Mouse (Mus musculus) granulocyte monocyte progenitor cell, adult 5-6 weeks (primary cell): ENCODE results near the gene Scgb1b19. TPM values are rescaled to one million over a fixed set of nuclear protein-coding genes. Genes with fewer than 3 reads are reported as not detected.
"Not testable (repeated sequence)": the region's sequence is repeated elsewhere in the genome, so short reads cannot be mapped to it uniquely, and the experiment has no call there.

Source experiments
- ATAC-seq: replicated peaks from 2 replicates; pipeline ENCODE4 v1.8.0; 2016; ENCODE audit warnings: mild to moderate bottlenecking, moderate TSS enrichment, inconsistent platforms; ENCODE audit not compliant: poor library complexity, severe bottlenecking
- total RNA-seq, 2 experiments: library from RNA; stranded (forward) in 1 of 2; stranded (reverse) in 1 of 2; fragments of 200-712, 200-1000 nt in 1 of 2; fragments of >200 nt in 1 of 2; fragmentation: Nextera tagmentation in 1 of 2; gene quantifications; 2 replicates each; pipeline ENCODE4 v1.2.3; 2014 to 2017

Gene Scgb1b19
- total RNA-seq (2014; fragmentation: Nextera tagmentation) (not detected in 2 replicates), total RNA-seq (2017) (not detected in 2 replicates)

DNA sequence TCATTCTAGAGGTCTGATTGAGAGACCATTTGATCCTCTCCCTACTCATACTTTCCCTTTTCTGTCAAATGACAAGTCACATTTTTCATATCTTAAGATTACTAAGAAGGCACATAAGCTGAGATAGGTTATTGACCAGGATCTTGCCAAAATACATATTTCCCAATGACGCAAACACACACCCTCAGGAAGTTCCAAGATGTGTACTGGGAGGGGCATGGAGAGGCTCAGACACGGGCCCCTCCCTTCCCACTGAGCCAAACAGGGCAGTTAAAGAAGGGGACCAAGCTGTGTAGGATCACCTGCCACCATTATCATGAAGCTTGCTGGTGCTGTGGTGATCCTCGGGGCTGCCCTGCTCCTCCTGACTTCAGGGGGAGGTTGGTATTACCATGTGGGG, at the start of gene Scgb1b19:
Gene Scgb1b19, plus strand, starts transcription at position 301 of the 400 bp plus-strand sequence.
- ATAC-seq: not testable (repeated sequence)

DNA sequence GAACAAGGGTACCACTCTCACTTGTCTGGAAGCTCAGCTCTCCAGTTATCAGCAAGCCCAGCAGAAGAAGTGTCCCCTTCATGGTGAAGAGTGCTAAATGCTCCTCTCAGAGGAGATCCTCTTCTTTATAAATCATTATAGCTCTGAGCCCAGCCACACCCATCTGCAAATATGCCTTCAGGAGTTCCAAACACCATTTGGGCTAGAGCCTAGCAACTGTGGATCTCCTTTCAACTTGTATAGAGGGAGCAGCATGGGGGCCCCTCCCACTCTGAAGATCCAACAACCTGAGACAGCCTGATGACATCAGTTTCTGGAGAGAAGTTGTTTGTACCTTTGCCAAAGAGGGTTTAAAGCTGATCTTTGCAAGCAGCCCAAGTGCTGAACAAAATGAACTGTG, 6.9 kb upstream of the Scgb1b19 start, which contains the start of gene Scgb2b19:
Gene Scgb2b19, minus strand, starts transcription at position 101 of the 400 bp plus-strand sequence.
- ATAC-seq: not testable (repeated sequence)

Other genes starting within 250 kb of the Scgb1b19 start
- gene Scgb2b17, start 230.7 kb upstream of the Scgb1b19 start, total RNA-seq (2014; fragmentation: Nextera tagmentation): not detected in 2 replicates
- not detected in 2 replicates for gene Scgb2b17, start 230.7 kb upstream of the Scgb1b19 start, total RNA-seq (2017)
- not detected in 2 replicates for gene Scgb1b17, start 223.8 kb upstream of the Scgb1b19 start, total RNA-seq (2014; fragmentation: Nextera tagmentation)
- not detected in 2 replicates for gene Scgb1b17, start 223.8 kb upstream of the Scgb1b19 start, total RNA-seq (2017)
- not detected in 2 replicates for gene Scgb2b18, start 113.4 kb upstream of the Scgb1b19 start, total RNA-seq (2014; fragmentation: Nextera tagmentation)
- gene Scgb2b18, start 113.4 kb upstream of the Scgb1b19 start, total RNA-seq (2017): not detected in 2 replicates
- gene Scgb1b18, start 101.7 kb upstream of the Scgb1b19 start, total RNA-seq (2014; fragmentation: Nextera tagmentation): not detected in 2 replicates
- not detected in 2 replicates for gene Scgb1b18, start 101.7 kb upstream of the Scgb1b19 start, total RNA-seq (2017)
- not detected in 2 replicates for gene Scgb2b19, start 7.0 kb upstream of the Scgb1b19 start, total RNA-seq (2014; fragmentation: Nextera tagmentation)
- gene Scgb2b19, start 7.0 kb upstream of the Scgb1b19 start, total RNA-seq (2017): not detected in 2 replicates
- gene Scgb2b20, start 79.0 kb downstream of the Scgb1b19 start, total RNA-seq (2014; fragmentation: Nextera tagmentation): not detected in 2 replicates
- not detected in 2 replicates for gene Scgb2b20, start 79.0 kb downstream of the Scgb1b19 start, total RNA-seq (2017)
- not detected in 2 replicates for gene Scgb1b20, start 85.9 kb downstream of the Scgb1b19 start, total RNA-seq (2014; fragmentation: Nextera tagmentation)
- not detected in 2 replicates for gene Scgb1b20, start 85.9 kb downstream of the Scgb1b19 start, total RNA-seq (2017)
- not detected in 2 replicates for gene Scgb2b21, start 233.2 kb downstream of the Scgb1b19 start, total RNA-seq (2014; fragmentation: Nextera tagmentation)
- gene Scgb2b21, start 233.2 kb downstream of the Scgb1b19 start, total RNA-seq (2017): not detected in 2 replicates